Mouse (Mus musculus) adrenal gland, postnatal 10 days (tissue): Measurements from ENCODE around the gene Aqp12. TPM values are rescaled to one million over a fixed set of nuclear protein-coding genes. Genes with fewer than 3 reads are reported as not detected.

Source experiments
- DNase-seq: peaks from one replicate; pipeline ENCODE4 v3.0.0; 2021; ENCODE audit warnings: mixed read lengths
- total RNA-seq, 2 experiments: library from RNA; stranded (reverse); gene quantifications; 2 replicates each; pipeline ENCODE4 v1.2.3; 2021

The Aqp12 gene
- total RNA-seq, 2 experiments from 2014 or later = 0.36 TPM; not detected in 1

- DNase-seq = no peak
These were observed 9.0 kb downstream of the Aqp12 start for GRCm38 (mm10) chr1:93015136-93015535.

- no peak for DNase-seq
These were observed 12.6 kb downstream of the Aqp12 start for GRCm38 (mm10) chr1:93018716-93019115.

GRCm38 (mm10) chr1:93020602-93021001, 14.5 kb downstream of the Aqp12 start:
- DNase-seq = no peak

- no peak for DNase-seq
These were observed 20.5 kb downstream of the Aqp12 start for GRCm38 (mm10) chr1:93026600-93026999.

GRCm38 (mm10) chr1:93029387-93029786, 23.3 kb downstream of the Aqp12 start:
- DNase-seq = no peak

GRCm38 (mm10) chr1:93030060-93030459, 23.9 kb downstream of the Aqp12 start:
- no peak for DNase-seq

- DNase-seq = no peak
These were observed 25.1 kb downstream of the Aqp12 start for GRCm38 (mm10) chr1:93031199-93031598.

- DNase-seq = no peak
These were observed 27.9 kb downstream of the Aqp12 start for GRCm38 (mm10) chr1:93033989-93034388.

GRCm38 (mm10) chr1:93035981-93036380, 29.8 kb downstream of the Aqp12 start:
- no peak for DNase-seq

GRCm38 (mm10) chr1:93046153-93046789, 40.1 kb downstream of the Aqp12 start:
- DNase-seq = no peak

GRCm38 (mm10) chr1:93050071-93050470, 43.9 kb downstream of the Aqp12 start:
- no peak for DNase-seq

GRCm38 (mm10) chr1:93051124-93051833, 45.1 kb downstream of the Aqp12 start:
- no peak for DNase-seq

Other genes starting within 250 kb of the Aqp12 start
- 10 to 100 TPM; 39.7 to 51.8 TPM for gene Gpc1, start 174.7 kb upstream of the Aqp12 start, total RNA-seq
- under 1 TPM; 0.75 to 0.82 TPM for gene Ankmy1, start 103.4 kb upstream of the Aqp12 start, total RNA-seq
- 10 to 100 TPM; 13.5 to 17.0 TPM for gene Dusp28, start 99.4 kb upstream of the Aqp12 start, total RNA-seq
- gene Rnpepl1, start 95.6 kb upstream of the Aqp12 start, total RNA-seq = 10 to 100 TPM; 64.6 to 72.0 TPM
- gene Capn10, start 72.0 kb upstream of the Aqp12 start, total RNA-seq = 10 to 100 TPM; 16.8 to 22.4 TPM
- 1 to 10 TPM in 1 of 2 experiments, under 1 TPM in 1; 0.97 to 1.7 TPM for gene Gpr35, start 55.5 kb upstream of the Aqp12 start, total RNA-seq
- 10 to 100 TPM; 15.6 to 29.2 TPM for gene Kif1a, start 95.6 kb downstream of the Aqp12 start, total RNA-seq
- gene Agxt, start 128.9 kb downstream of the Aqp12 start, total RNA-seq = 10 to 100 TPM; 20.0 to 46.3 TPM
- not detected for gene 2310007B03Rik, start 154.6 kb downstream of the Aqp12 start, total RNA-seq
- gene Crocc2, start 162.4 kb downstream of the Aqp12 start, total RNA-seq = under 1 TPM; 0.06 to 0.15 TPM
- gene Sned1, start 229.5 kb downstream of the Aqp12 start, total RNA-seq = 10 to 100 TPM; 17.3 to 22.5 TPM